Mouse (Mus musculus) stomach, adult 2 months (tissue): Measurements from ENCODE around the gene Haspin. TPM values are rescaled to one million over a fixed set of nuclear protein-coding genes. Genes with fewer than 3 reads are reported as not detected.

Experiments
- polyA plus RNA-seq: library from polyadenylated mRNA; depleted of rRNA; stranded (reverse); fragments of >200 nt; gene quantifications from 2 replicates; pipeline ENCODE4 v1.2.3, GENCODE M21; 2012; rRNA removed

Haspin gene
- 1.00 and 1.3 TPM in 2 replicates for polyA plus RNA-seq

GRCm38 (mm10) chr11:73137591-73138501 is at the start of gene Haspin:
Gene Haspin, minus strand, starts transcription at chr11:73138294.

GRCm38 (mm10) chr11:73176608-73177508 is 38.8 kb upstream of the Haspin start, which contains the start of the genes Emc6 and Tax1bp3:
Gene Emc6, minus strand, starts transcription at chr11:73177037.
Gene Tax1bp3, plus strand, starts transcription at chr11:73177083.

DNA sequence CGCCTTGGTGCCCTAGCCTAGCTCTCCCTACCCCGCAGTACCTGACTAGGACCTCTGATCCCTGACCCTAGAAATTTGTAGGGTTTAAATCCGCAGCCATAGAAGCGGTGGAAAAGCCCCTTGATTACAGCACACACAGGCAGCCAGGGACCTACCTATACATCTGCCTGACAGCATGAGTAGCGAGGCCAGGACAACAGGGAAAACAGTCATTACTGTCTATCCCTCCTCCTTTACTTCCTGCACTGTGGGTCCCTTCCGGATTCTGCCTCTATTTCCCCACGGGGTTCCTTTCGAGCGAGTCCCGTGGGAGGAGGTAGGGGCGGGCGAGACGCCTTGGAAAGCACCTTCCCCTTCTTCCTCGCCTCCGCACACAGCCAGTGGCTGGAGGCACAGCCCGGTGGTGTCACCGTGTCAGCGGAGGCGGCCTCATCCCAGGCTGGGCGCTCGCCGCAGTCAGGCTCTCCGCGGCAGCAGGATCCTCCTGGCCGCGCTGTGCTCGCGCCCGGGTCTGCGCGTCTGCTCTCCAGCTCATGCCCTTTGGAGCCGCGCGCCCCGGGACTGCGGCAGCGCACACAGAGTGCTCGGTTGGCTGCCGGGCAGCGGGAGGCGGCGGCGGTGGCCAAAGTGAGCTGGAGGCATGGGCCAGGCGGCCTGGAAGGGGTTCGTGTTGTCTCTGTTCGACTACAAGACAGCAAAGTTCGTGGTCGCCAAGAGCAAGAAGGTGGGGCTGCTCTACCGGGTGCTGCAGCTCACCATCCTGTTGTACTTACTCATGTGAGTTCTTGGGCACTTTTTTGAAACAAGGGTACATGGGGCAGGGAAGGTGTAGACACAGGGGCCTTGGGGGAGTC is 22.1 kb upstream of the Haspin start, which contains the start of gene P2rx5:
Gene P2rx5, plus strand, starts transcription at position 465 of the 854 bp plus-strand sequence.

GRCm38 (mm10) chr11:73090283-73090682 is 47.8 kb downstream of the Haspin start, which contains the start of gene Itgae:
Gene Itgae, plus strand, starts transcription at chr11:73090583.

Other genes starting within 250 kb of the Haspin start
- gene Atp2a3, start 177.1 kb downstream of the Haspin start, polyA plus RNA-seq: 108 and 126 TPM in 2 replicates
- gene P2rx1, start 139.2 kb downstream of the Haspin start, polyA plus RNA-seq: 2.6 and 3.3 TPM in 2 replicates
- gene Camkk1, start 119.3 kb downstream of the Haspin start, polyA plus RNA-seq: 2.8 and 3.7 TPM in 2 replicates
- 0.52 and 0.67 TPM in 2 replicates for gene Ncbp3, start 90.5 kb downstream of the Haspin start, polyA plus RNA-seq
- 0.28 and 0.52 TPM in 2 replicates for gene Itgae, start 47.7 kb downstream of the Haspin start, polyA plus RNA-seq
- 0.25 and 0.48 TPM in 2 replicates for gene P2rx5, start 22.1 kb upstream of the Haspin start, polyA plus RNA-seq
- gene Emc6, start 38.7 kb upstream of the Haspin start, polyA plus RNA-seq: 24.6 and 59.8 TPM in 2 replicates
- 70.2 and 75.3 TPM in 2 replicates for gene Tax1bp3, start 38.8 kb upstream of the Haspin start, polyA plus RNA-seq
- gene Ctns, start 60.7 kb upstream of the Haspin start, polyA plus RNA-seq: 8.0 and 9.1 TPM in 2 replicates
- gene Shpk, start 61.2 kb upstream of the Haspin start, polyA plus RNA-seq: 2.5 and 2.7 TPM in 2 replicates
- 0.09 TPM in 1 of 2 replicates, not detected in the other for gene Trpv1, start 96.0 kb upstream of the Haspin start, polyA plus RNA-seq
- 0.15 and 0.26 TPM in 2 replicates for gene Trpv3, start 129.1 kb upstream of the Haspin start, polyA plus RNA-seq
- 0.08 and 0.17 TPM in 2 replicates for gene Aspa, start 191.3 kb upstream of the Haspin start, polyA plus RNA-seq
- gene Gm49340, start 191.4 kb upstream of the Haspin start, polyA plus RNA-seq: not detected in 2 replicates
- not detected in 2 replicates for gene Spata22, start 191.4 kb upstream of the Haspin start, polyA plus RNA-seq
- 0.09 TPM in 1 of 2 replicates, not detected in the other for gene Olfr20, start 212.5 kb upstream of the Haspin start, polyA plus RNA-seq
- gene Olfr376, start 233.0 kb upstream of the Haspin start, polyA plus RNA-seq: not detected in 2 replicates